Mouse (Mus musculus) heart, adult 2 months (tissue): Measurements from ENCODE around the gene Actr3b. TPM values are rescaled to one million over a fixed set of nuclear protein-coding genes. Genes with fewer than 3 reads are reported as not detected.

Source experiments
- DNase-seq, 2 experiments: peaks; one replicate each; pipeline ENCODE4 v3.0.0; 2021
- H3K27ac ChIP-seq: fragments of 200-600 bp; 2 replicates; pipeline ENCODE4 v1.8.1; 2022
- H3K27me3 ChIP-seq: fragments of 200-500 bp; 2 replicates; pipeline ENCODE4 v1.6.1; 2012; ENCODE audit warnings: mild to moderate bottlenecking, low read length, inconsistent platforms, mixed read lengths; ENCODE audit not compliant: control insufficient read depth, insufficient read depth
- H3K36me3 ChIP-seq: fragments of 200-500 bp; 2 replicates; pipeline ENCODE4 v1.6.1; 2012; ENCODE audit warnings: low read length, inconsistent platforms; ENCODE audit not compliant: control insufficient read depth, insufficient read depth
- H3K4me1 ChIP-seq: fragments of 200-500 bp; 2 replicates; pipeline ENCODE4 v1.6.1; 2011; ENCODE audit warnings: low read length; ENCODE audit not compliant: control insufficient read depth, insufficient read depth
- H3K4me3 ChIP-seq: fragments of 200-600 bp; 2 replicates; pipeline ENCODE4 v1.8.1; 2022
- H3K79me2 ChIP-seq: fragments of 200-500 bp; replicated peaks from 2 replicates; pipeline ENCODE4 v1.6.1; 2012; ENCODE audit warnings: mild to moderate bottlenecking, inconsistent platforms, low read length, moderate library complexity, mixed read lengths; ENCODE audit not compliant: control insufficient read depth, insufficient read depth
- H3K9ac ChIP-seq: fragments of 200-500 bp; 2 replicates; pipeline ENCODE4 v1.6.1; 2012; ENCODE audit warnings: low read depth, mild to moderate bottlenecking, control low read depth, inconsistent platforms, low read length, mixed read lengths
- CTCF ChIP-seq: fragments of 200-600 bp; IDR thresholded peaks from 2 replicates; pipeline ENCODE4 v1.8.1; 2022; ENCODE audit warnings: antibody characterized with exemption, mild to moderate bottlenecking, moderate library complexity
- EP300 ChIP-seq: fragments of 200-500 bp; IDR thresholded peaks from 2 replicates; pipeline ENCODE4 v1.6.1; 2011; ENCODE audit warnings: low read depth, low read length, control low read depth; ENCODE audit not compliant: insufficient read depth
- POLR2A ChIP-seq: fragments of 200-500 bp; IDR thresholded peaks from 2 replicates; pipeline ENCODE4 v1.6.1; 2011; ENCODE audit warnings: mild to moderate bottlenecking, low read depth, low read length, control low read depth; ENCODE audit not compliant: insufficient read depth
- WGBS: fragments of 180-500 bp; shearing (Covaris S2); methylation state at CpG from one replicate; pipeline ENCODE4 v1.1.7; 2018; 5-methylcytosine and 5-hydroxymethylcytosine counted together
- intact Hi-C: fragments of 180-260 bp; cut with DNase I; formaldehyde crosslinking; loops from one replicate; pipeline ENCODE4 v1.15.1; 2025
- polyA plus RNA-seq: library from polyadenylated mRNA; depleted of rRNA; stranded (reverse); fragments of >200 nt; gene quantifications from 2 replicates; pipeline ENCODE4 v1.2.3, GENCODE M21; 2012
- total RNA-seq, 2 experiments: library from RNA; stranded (reverse); gene quantifications; 2 replicates each; pipeline ENCODE4 v1.2.3; 2021

Gene Actr3b
- total and polyA plus RNA-seq, 3 experiments = 28.3 to 46.8 (median 33.7) TPM

- H3K4me3 ChIP-seq = no peak overlapping the region
- no peak overlapping the region for H3K9ac ChIP-seq
- peak; percentile 27 to 33 for DNase-seq
- no peak overlapping the region for H3K27ac ChIP-seq
- intact Hi-C loops = loop anchor here (2.0 to 5.0 kb wide), 3 partner anchors 411 to 819 kb away; no protein-coding TSS in a partner anchor
- H3K79me2 ChIP-seq = no peaks in the 10 kb centered on the region
- H3K27me3 ChIP-seq = no peaks in the 10 kb centered on the region
- WGBS = 70% methylated on average over 5 of the region's 5 CpGs
- H3K4me1 ChIP-seq = no peaks in the 10 kb centered on the region
- 0 out of 2 replicates have a peak, but pooled peaks have one; percentile 47 for TF ChIP-seq EP300
- TF ChIP-seq CTCF = peak; percentile 81
- no peak for TF ChIP-seq POLR2A
- no peaks in the 10 kb centered on the region for H3K36me3 ChIP-seq
These were observed 71.8 kb downstream of the Actr3b start for GRCm38 (mm10) chr5:25831624-25832023.

GRCm38 (mm10) chr5:25839400-25839799 is 79.6 kb downstream of the Actr3b start:
- intact Hi-C loops = loop anchor here (5.0 kb wide), 1 partner anchor 1778 kb away; no protein-coding TSS in a partner anchor
- DNase-seq = peak; percentile 7 to 30
- H3K79me2 ChIP-seq = no peaks in the 10 kb centered on the region
- no peak overlapping the region for H3K27ac ChIP-seq
- WGBS = 27% methylated on average over 4 of the region's 4 CpGs
- H3K27me3 ChIP-seq = no peaks in the 10 kb centered on the region
- H3K36me3 ChIP-seq = no peaks in the 10 kb centered on the region
- H3K4me3 ChIP-seq = no peak overlapping the region
- no peak overlapping the region for H3K9ac ChIP-seq
- H3K4me1 ChIP-seq = no peaks in the 10 kb centered on the region
- TF ChIP-seq CTCF (peak; percentile 89), EP300 (no peak)

- H3K36me3 ChIP-seq = no peaks in the 10 kb centered on the region
- no peak overlapping the region for H3K4me3 ChIP-seq
- no peak for TF ChIP-seq CTCF
- no peak for TF ChIP-seq EP300
- no peak for DNase-seq
- intact Hi-C loops = no loop called here
- WGBS = 89% methylated on average over 6 of the region's 6 CpGs
- H3K79me2 ChIP-seq = no peaks in the 10 kb centered on the region
- no peak overlapping the region for H3K27ac ChIP-seq
- H3K4me1 ChIP-seq = no peaks in the 10 kb centered on the region
- H3K27me3 ChIP-seq = no peaks in the 10 kb centered on the region
- no peak overlapping the region for H3K9ac ChIP-seq
These were observed 86.8 kb downstream of the Actr3b start for GRCm38 (mm10) chr5:25846558-25846957.

- 76% methylated on average over 7 of the region's 7 CpGs for WGBS
- H3K36me3 ChIP-seq = no peaks in the 10 kb centered on the region
- no peaks in the 10 kb centered on the region for H3K4me1 ChIP-seq
- no peaks in the 10 kb centered on the region for H3K27me3 ChIP-seq
- no peaks in the 10 kb centered on the region for H3K79me2 ChIP-seq
- TF ChIP-seq CTCF (no peak), POLR2A (no peak), EP300 (no peak)
- intact Hi-C loops = no loop called here
- H3K27ac ChIP-seq = no peak overlapping the region
- no peak overlapping the region for H3K9ac ChIP-seq
- H3K4me3 ChIP-seq = no peak overlapping the region
- no peak for DNase-seq
These were observed 87.4 kb downstream of the Actr3b start for GRCm38 (mm10) chr5:25847154-25847553.

- H3K9ac ChIP-seq = no peak overlapping the region
- intact Hi-C loops = no loop called here
- H3K4me3 ChIP-seq = no peak overlapping the region
- no peaks in the 10 kb centered on the region for H3K4me1 ChIP-seq
- no peaks in the 10 kb centered on the region for H3K79me2 ChIP-seq
- no peak for DNase-seq
- no peaks in the 10 kb centered on the region for H3K27me3 ChIP-seq
- no peaks in the 10 kb centered on the region for H3K36me3 ChIP-seq
- 48% methylated on average over 9 of the region's 9 CpGs for WGBS
- no peak overlapping the region for H3K27ac ChIP-seq
- TF ChIP-seq EP300 = no peak
- peak; percentile 53 for TF ChIP-seq CTCF
These were observed 88.3 kb downstream of the Actr3b start for GRCm38 (mm10) chr5:25848058-25848457.

- no peak overlapping the region for H3K9ac ChIP-seq
- H3K4me3 ChIP-seq = no peak overlapping the region
- H3K27me3 ChIP-seq = no peaks in the 10 kb centered on the region
- no peaks in the 10 kb centered on the region for H3K79me2 ChIP-seq
- H3K27ac ChIP-seq = no peak overlapping the region
- intact Hi-C loops = no loop called here
- TF ChIP-seq EP300 (no peak), CTCF (no peak), POLR2A (no peak)
- H3K4me1 ChIP-seq = no peaks in the 10 kb centered on the region
- no peak for DNase-seq
- no peaks in the 10 kb centered on the region for H3K36me3 ChIP-seq
- WGBS = 52% methylated on average over 3 of the region's 3 CpGs
These were observed 106.4 kb downstream of the Actr3b start for GRCm38 (mm10) chr5:25866201-25866600.
